Mouse (Mus musculus) right cerebral cortex, adult 18-20 months (tissue): Measurements from ENCODE around the gene Mrgpra3.

Source experiments
- DNase-seq: peaks from one replicate; pipeline ENCODE4 v3.0.0; 2022; ENCODE audit warnings: mixed read lengths

Mrgpra3 gene

DNA sequence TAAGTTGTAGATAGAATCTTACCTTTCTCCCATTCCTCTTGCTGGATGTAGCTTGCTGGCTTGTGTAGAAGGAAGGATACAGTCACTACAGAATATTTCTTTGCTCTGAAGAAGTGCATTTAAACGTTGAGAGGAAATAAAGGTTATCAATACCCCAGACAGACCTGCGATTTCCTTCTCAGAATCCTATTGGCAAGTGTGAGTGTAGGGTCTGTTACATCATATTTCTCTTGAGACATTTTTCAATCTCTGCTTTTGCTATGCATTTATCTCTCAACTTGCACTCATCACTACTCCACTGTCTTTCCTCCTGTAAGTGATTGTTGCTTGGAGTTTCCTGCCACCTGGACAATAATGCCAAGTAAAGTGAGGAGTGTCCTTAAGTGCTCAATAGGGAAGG lies at the start of gene Mrgpra3:
Gene Mrgpra3, minus strand, starts transcription at position 101 of the 400 bp plus-strand sequence.
- DNase-seq = no peak
